Mouse (Mus musculus) hindbrain, embryonic 11.5 days (tissue): ENCODE data around the gene Rpl36a-ps1. TPM values are rescaled to one million over a fixed set of nuclear protein-coding genes. Genes with fewer than 3 reads are reported as not detected.
"Not testable (repeated sequence)": the region's sequence is repeated elsewhere in the genome, so short reads cannot be mapped to it uniquely, and the experiment has no call there.

ENCODE experiments used
- ATAC-seq: fragments of 200-750 bp; cut with Nextera tagmentation; 2 replicates; pipeline ENCODE4 v1.8.0; 2017; ENCODE audit warnings: mild to moderate bottlenecking, moderate TSS enrichment, moderate library complexity; ENCODE audit not compliant: low FRiP score
- DNase-seq: peaks from one replicate; pipeline ENCODE4 v3.0.0-alpha.2; 2015; ENCODE audit warnings: low spot score
- H3K27ac ChIP-seq: fragments of 300-500 bp; sonication (generic); 2 replicates; pipeline ENCODE4 v1.5.1; 2014; ENCODE audit warnings: mild to moderate bottlenecking, low read depth, low read length
- H3K27me3 ChIP-seq: fragments of 300-500 bp; sonication (generic); 2 replicates; pipeline ENCODE4 v1.6.1; 2014; ENCODE audit warnings: mild to moderate bottlenecking, low read length, moderate library complexity, mixed read lengths; ENCODE audit not compliant: control insufficient read depth, insufficient read depth
- H3K36me3 ChIP-seq: fragments of 300-500 bp; sonication (generic); 2 replicates; pipeline ENCODE4 v1.6.1; 2014; ENCODE audit warnings: mild to moderate bottlenecking, low read length, moderate library complexity, mixed read lengths; ENCODE audit not compliant: control insufficient read depth, insufficient read depth
- H3K4me1 ChIP-seq: fragments of 300-500 bp; sonication (generic); replicated peaks from 2 replicates; pipeline ENCODE4 v1.6.1; 2014; ENCODE audit warnings: low read length, mixed read lengths; ENCODE audit not compliant: control insufficient read depth, insufficient read depth
- H3K4me2 ChIP-seq: fragments of 300-500 bp; sonication (generic); replicated peaks from 2 replicates; pipeline ENCODE4 v1.6.1; 2014; ENCODE audit warnings: mild to moderate bottlenecking, low read depth, low read length
- H3K4me3 ChIP-seq: fragments of 300-500 bp; sonication (generic); 2 replicates; pipeline ENCODE4 v1.5.1; 2014; ENCODE audit warnings: low read depth, low read length
- H3K9ac ChIP-seq: fragments of 300-500 bp; sonication (generic); 2 replicates; pipeline ENCODE4 v1.6.1; 2014; ENCODE audit warnings: low read depth, low read length
- H3K9me3 ChIP-seq: fragments of 300-500 bp; sonication (generic); 2 replicates; pipeline ENCODE4 v1.6.1; 2016; ENCODE audit warnings: low read length; ENCODE audit not compliant: control insufficient read depth
- WGBS: fragments of 180-500 bp; shearing (Covaris S2); extraction: QIAGEN DNeasy Blood & Tissue Kit; methylation state at CpG from one replicate; pipeline ENCODE4 v1.1.7; 2014; 5-methylcytosine and 5-hydroxymethylcytosine counted together
- polyA plus RNA-seq: library from polyadenylated mRNA; unstranded; fragments of >200 nt; fragmentation: Nextera tagmentation; extraction: Ambion mirVana; gene quantifications from 2 replicates; pipeline ENCODE4 v1.2.1, GENCODE M21; 2014

The Rpl36a-ps1 gene
- 0.64 and 1.2 TPM in 2 replicates for polyA plus RNA-seq

- 96% methylated on average over 7 of the region's 7 CpGs for WGBS
- Histone ChIP-seq H3K9ac (no peak within 1 kb of the TSS), H3K27me3 (no peaks in the 10 kb centered on the region), H3K9me3 (no peaks in the 10 kb centered on the region), H3K27ac (no peak within 1 kb of the TSS), H3K4me1 (no peaks in the 10 kb centered on the region), H3K4me3 (no peak within 1 kb of the TSS), H3K36me3 (no peaks in the 10 kb centered on the region), H3K4me2 (no peak within 1 kb of the TSS)
- ATAC-seq (no peak), DNase-seq (no peak)
Observed at GRCm38 (mm10) chr14:98994218-98994617, at the start of gene Rpl36a-ps1. Rpl36a-ps1 (minus strand) TSS chr14:98994318.

GRCm38 (mm10) chr14:99043499-99043898, 49.4 kb upstream of the Rpl36a-ps1 start:
- no peak for DNase-seq
- Histone ChIP-seq H3K36me3 (no peaks in the 10 kb centered on the region), H3K4me2 (peak overlapping the region; percentile 55; the same call in 1 of the 2 replicates), H3K9ac (no peak overlapping the region), H3K27ac (no peak overlapping the region), H3K4me1 (peaks cover 8% of the 10 kb centered on the region), H3K4me3 (no peak overlapping the region), H3K27me3 (no peaks in the 10 kb centered on the region), H3K9me3 (no peaks in the 10 kb centered on the region)
- 39% methylated on average over 1 of the region's 1 CpGs for WGBS
- ATAC-seq: no peak

GRCm38 (mm10) chr14:99041416-99041815, 47.3 kb upstream of the Rpl36a-ps1 start:
- WGBS: 86% methylated on average over 4 of the region's 4 CpGs
- no peak for DNase-seq

GRCm38 (mm10) chr14:99039308-99039707, 45.2 kb upstream of the Rpl36a-ps1 start:
- not testable (repeated sequence) for H3K4me1 ChIP-seq, H3K4me3 ChIP-seq, H3K4me2 ChIP-seq, H3K27ac ChIP-seq, H3K9ac ChIP-seq, H3K27me3 ChIP-seq, H3K9me3 ChIP-seq, ATAC-seq, DNase-seq, H3K36me3 ChIP-seq
- WGBS: 62% methylated on average over 5 of the region's 5 CpGs

More at GRCm38 (mm10) chr14:99041416-99041815, 47.3 kb upstream of the Rpl36a-ps1 start:
- no peak overlapping the region for H3K4me3 ChIP-seq
- H3K9me3 ChIP-seq: no peaks in the 10 kb centered on the region
- H3K36me3 ChIP-seq: no peaks in the 10 kb centered on the region
- no peak overlapping the region for H3K27ac ChIP-seq
- H3K4me1 ChIP-seq: peaks cover 8% of the 10 kb centered on the region
- H3K9ac ChIP-seq: no peak overlapping the region
- no peak overlapping the region for H3K4me2 ChIP-seq
- no peaks in the 10 kb centered on the region for H3K27me3 ChIP-seq
- no peak for ATAC-seq

GRCm38 (mm10) chr14:99037703-99038102, 43.6 kb upstream of the Rpl36a-ps1 start:
- Histone ChIP-seq H3K4me2 (no peak overlapping the region), H3K4me3 (no peak overlapping the region), H3K9ac (no peak overlapping the region), H3K27ac (no peak overlapping the region), H3K4me1 (no peaks in the 10 kb centered on the region), H3K27me3 (no peaks in the 10 kb centered on the region), H3K36me3 (no peaks in the 10 kb centered on the region), H3K9me3 (no peaks in the 10 kb centered on the region)
- no peak for DNase-seq
- ATAC-seq: no peak
- WGBS: 89% methylated on average over 2 of the region's 2 CpGs

- H3K27ac ChIP-seq: no peak overlapping the region
- no peaks in the 10 kb centered on the region for H3K27me3 ChIP-seq
- H3K4me1 ChIP-seq: no peaks in the 10 kb centered on the region
- H3K4me3 ChIP-seq: no peak overlapping the region
- H3K4me2 ChIP-seq: no peak overlapping the region
- ATAC-seq (no peak), DNase-seq (no peak)
- no peak overlapping the region for H3K9ac ChIP-seq
- H3K36me3 ChIP-seq: no peaks in the 10 kb centered on the region
- no peaks in the 10 kb centered on the region for H3K9me3 ChIP-seq
- WGBS: 88% methylated on average over 4 of the region's 4 CpGs
Observed at GRCm38 (mm10) chr14:99036039-99036438, 41.9 kb upstream of the Rpl36a-ps1 start.

GRCm38 (mm10) chr14:99034851-99035250, 40.7 kb upstream of the Rpl36a-ps1 start:
- not testable (repeated sequence) for H3K36me3 ChIP-seq, H3K27ac ChIP-seq

GRCm38 (mm10) chr14:99032596-99032995, 38.5 kb upstream of the Rpl36a-ps1 start:
- H3K4me3 ChIP-seq: no peak overlapping the region
- ATAC-seq: no peak
- no peak overlapping the region for H3K4me2 ChIP-seq
- no peaks in the 10 kb centered on the region for H3K4me1 ChIP-seq
- no peaks in the 10 kb centered on the region for H3K36me3 ChIP-seq
- H3K27ac ChIP-seq: no peak overlapping the region
- H3K9me3 ChIP-seq: no peaks in the 10 kb centered on the region
- 74% methylated on average over 5 of the region's 5 CpGs for WGBS
- H3K27me3 ChIP-seq: no peaks in the 10 kb centered on the region
- no peak overlapping the region for H3K9ac ChIP-seq
- no peak for DNase-seq

More at GRCm38 (mm10) chr14:99034851-99035250, 40.7 kb upstream of the Rpl36a-ps1 start:
- DNase-seq, H3K4me2 ChIP-seq, H3K4me3 ChIP-seq, H3K9ac ChIP-seq, H3K27me3 ChIP-seq, H3K9me3 ChIP-seq, H3K4me1 ChIP-seq, ATAC-seq: not testable (repeated sequence)
- WGBS: 93% methylated on average over 8 of the region's 8 CpGs

GRCm38 (mm10) chr14:99031337-99031873, 37.3 kb upstream of the Rpl36a-ps1 start:
- Histone ChIP-seq H3K27me3 (no peaks in the 10 kb centered on the region), H3K4me2 (no peak overlapping the region), H3K4me1 (no peaks in the 10 kb centered on the region), H3K9ac (no peak overlapping the region), H3K9me3 (no peaks in the 10 kb centered on the region), H3K4me3 (no peak overlapping the region), H3K27ac (no peak overlapping the region), H3K36me3 (no peaks in the 10 kb centered on the region)
- DNase-seq (no peak), ATAC-seq (0 out of 2 replicates have a peak, but pooled peaks have one; percentile 23)
- 84% methylated on average over 5 of the region's 5 CpGs for WGBS
